Mouse (Mus musculus): ENCODE measurements around the gene Prkar2b. TPM values are rescaled to one million over a fixed set of nuclear protein-coding genes. Genes with fewer than 3 reads are reported as not detected.

The Prkar2b gene
- polyA plus RNA-seq (2017; shearing (Covaris generic)), result 2.2 TPM

GRCm38 (mm10) chr12:32061090-32061930 is at the start of gene Prkar2b:
Gene Prkar2b (minus strand): TSS chr12:32061296.

GRCm38 (mm10) chr12:31949759-31950658 is 111.1 kb downstream of the Prkar2b start, which contains the start of gene Hbp1:
Gene Hbp1 (minus strand): TSS chr12:31950535.

Other genes with a start within 250 kb of the Prkar2b start
- 377 TPM for gene Hbp1, start 110.8 kb downstream of the Prkar2b start, polyA plus RNA-seq (2017; shearing (Covaris generic))
- gene Pik3cg, start 147.4 kb upstream of the Prkar2b start, polyA plus RNA-seq (2017; shearing (Covaris generic)), result 19.3 TPM

All from naive thymus-derived CD4-positive, alpha-beta T cell, adult 5 months (primary cell).